Mouse (Mus musculus): ENCODE measurements around the gene Tuba1a.
"Not testable (repeated sequence)": the region's sequence is repeated elsewhere in the genome, so short reads cannot be mapped to it uniquely, and the experiment has no call there.

The Tuba1a gene

DNA sequence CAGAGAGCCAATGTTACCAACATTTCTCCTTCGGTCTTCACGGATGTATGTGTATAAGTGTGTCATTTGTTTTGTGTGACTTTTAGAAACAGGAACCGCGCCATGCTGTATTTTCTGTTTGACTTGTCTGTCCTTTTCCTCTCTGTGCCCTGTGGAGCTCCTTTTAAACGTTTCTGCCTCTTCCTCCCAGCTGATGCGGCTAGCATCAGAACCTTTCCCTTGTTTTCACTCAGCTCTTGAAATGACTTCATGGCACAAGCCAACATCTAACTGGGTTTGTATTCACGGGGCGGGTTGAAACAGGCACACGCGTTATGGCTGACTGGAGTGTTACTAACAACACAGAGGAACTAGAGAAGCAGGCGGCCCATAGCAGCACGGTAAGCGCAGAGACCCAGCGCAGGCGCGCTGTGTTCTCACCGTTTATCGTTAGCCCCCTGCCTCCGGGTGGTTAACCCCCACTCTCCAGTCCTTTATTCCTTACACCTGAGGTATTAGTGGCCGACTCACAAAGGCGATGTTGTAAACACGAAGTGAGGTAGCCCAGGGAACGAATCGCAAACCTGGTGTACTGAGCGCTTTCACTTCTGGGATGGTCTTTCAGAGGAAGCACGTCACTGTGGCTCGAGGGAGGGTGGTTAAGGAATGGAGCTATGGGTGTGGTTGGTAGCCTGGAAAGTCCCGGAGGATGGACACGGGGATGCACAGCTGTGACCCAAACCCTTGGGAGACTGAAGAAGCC, 31.9 kb upstream of the Tuba1a start:
- no peak for DNase-seq (ENCODE audit: low spot score)

DNA sequence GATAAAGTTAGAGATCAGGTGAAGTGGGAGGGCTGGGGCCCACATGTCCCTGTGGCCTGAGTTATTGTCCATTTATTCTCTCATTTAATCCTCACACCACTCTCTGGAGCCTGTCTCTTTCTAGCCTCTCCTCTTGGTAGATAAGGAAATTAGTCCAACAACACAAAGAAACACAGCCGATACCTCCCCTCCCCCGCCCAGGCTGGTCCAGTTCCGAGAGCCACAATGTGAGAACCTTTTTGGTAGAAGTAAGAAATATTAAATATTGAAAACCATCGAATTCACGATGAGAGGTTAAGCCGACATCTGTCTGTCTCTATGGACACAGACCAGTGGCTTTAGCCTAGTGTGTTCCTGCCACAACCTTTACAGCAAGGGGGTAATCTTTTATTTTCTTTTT, 31.2 kb upstream of the Tuba1a start:
- DNase-seq (ENCODE audit: low spot score), result no peak

GRCm38 (mm10) chr15:98983431-98984081, 30.1 kb upstream of the Tuba1a start:
- DNase-seq (ENCODE audit: low spot score), result no peak

- DNase-seq (ENCODE audit: low spot score), result no peak
Observed at GRCm38 (mm10) chr15:98982100-98982499, 28.6 kb upstream of the Tuba1a start.

DNA sequence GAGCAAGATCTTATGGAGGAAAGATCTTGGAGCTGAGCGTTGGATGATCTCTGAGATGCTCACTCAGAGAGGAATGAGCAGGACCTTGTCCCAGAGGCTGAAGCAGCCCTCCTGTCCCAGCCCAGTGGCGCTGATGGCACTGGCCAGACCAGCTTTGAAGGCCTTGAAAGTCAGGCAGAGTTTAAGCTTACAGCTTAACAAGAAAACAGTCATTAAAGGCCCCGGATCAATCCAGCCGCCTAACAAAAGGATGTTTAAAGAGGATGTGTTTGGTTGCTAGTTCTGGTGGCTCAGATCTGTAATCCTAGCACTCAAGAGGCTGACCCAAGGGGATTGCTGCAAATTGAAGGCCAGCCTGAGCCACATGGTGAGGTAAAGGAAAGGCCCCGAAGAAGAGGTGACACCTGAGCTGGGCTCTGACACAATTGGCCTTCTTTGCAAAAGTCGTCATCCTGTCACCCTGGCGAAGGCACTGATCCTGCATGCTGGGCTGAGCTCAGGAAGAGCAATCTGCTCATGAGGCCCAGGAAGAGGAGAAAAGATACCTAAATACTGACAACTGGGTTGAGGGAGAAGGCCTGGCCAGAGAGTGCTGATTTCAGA, 26.6 kb upstream of the Tuba1a start:
- DNase-seq (ENCODE audit: low spot score), result no peak

GRCm38 (mm10) chr15:98978409-98979172, 25.1 kb upstream of the Tuba1a start:
- DNase-seq (ENCODE audit: low spot score), result no peak

DNA sequence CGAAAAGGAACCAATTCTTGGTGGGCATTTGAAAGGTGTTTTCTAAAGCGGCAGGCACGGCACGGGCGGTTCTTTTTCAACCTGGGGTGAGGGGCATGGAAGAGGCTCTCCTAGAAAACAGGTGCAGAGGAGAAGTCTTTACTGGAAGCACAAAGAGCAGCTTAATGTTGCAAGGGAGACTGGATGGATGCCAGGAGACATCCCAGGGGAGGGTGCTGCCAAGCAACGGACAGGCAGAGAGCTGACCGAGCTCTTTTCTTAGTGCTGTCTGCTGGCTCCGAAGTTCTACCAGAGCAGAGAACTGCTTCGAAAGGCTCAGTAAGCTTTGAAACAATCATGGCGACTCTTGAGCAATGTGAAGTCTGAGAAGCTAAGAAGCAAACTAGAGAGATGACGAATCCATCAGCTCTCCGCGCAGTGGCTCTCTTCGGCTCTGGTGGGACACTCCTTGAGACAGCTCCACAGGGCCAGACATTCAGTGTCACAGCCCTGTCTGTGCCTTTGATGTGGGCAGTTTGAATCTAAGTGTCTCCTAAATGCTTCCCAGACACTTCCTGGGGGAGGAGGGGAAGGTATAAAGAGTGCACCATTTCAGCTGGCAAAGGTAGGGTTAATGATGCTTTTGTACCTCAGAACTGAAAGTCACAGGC, 24.4 kb upstream of the Tuba1a start:
- DNase-seq (ENCODE audit: low spot score), result no peak

DNA sequence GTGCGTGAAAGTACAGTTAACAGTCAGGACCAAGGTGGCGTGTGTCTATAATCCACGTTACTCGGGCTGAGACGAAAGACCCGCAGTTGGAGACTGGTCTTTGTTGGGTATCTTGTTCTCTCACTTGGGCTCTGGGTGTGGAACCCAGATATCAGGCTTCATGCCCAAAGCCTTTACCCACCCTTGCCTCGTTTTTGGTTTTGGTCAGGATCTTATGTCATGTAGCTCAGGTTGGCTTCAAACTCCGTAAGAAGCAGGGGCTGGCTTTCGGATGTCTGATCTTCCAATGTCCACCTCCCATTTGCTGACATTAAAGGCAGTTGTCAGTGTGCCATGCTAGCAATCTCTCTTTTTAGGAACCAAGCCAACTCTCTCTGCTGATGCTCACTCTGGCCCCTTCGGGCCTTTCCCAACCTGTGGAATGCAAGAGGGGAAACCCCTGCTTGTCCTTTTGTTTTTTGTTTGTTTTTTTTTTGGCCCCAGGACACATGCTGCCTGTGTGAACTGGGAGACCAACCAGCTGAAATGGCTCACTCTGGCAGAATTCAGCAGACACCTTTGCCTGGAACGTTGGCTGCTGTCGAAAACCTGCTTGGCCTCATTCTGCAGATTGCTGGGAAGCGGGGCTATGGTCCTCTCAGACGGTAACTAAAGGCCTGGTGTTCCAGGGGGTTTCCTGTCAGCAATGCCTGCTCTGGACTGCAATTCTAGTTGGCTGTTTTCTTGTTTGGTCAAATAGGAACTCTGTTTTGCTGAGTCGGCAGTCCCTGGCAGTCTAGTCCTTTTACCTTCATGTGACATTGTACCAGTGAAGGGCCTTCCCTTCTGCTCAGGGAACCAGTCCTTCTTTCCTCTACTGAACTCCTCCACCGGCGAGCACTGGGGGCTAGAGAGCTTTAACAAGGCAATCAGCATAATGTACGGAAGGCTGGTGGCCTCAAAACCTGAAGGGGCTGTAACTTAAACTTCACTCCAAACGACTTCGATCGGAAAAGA, 23.6 kb upstream of the Tuba1a start:
- DNase-seq (ENCODE audit: low spot score), result no peak

DNA sequence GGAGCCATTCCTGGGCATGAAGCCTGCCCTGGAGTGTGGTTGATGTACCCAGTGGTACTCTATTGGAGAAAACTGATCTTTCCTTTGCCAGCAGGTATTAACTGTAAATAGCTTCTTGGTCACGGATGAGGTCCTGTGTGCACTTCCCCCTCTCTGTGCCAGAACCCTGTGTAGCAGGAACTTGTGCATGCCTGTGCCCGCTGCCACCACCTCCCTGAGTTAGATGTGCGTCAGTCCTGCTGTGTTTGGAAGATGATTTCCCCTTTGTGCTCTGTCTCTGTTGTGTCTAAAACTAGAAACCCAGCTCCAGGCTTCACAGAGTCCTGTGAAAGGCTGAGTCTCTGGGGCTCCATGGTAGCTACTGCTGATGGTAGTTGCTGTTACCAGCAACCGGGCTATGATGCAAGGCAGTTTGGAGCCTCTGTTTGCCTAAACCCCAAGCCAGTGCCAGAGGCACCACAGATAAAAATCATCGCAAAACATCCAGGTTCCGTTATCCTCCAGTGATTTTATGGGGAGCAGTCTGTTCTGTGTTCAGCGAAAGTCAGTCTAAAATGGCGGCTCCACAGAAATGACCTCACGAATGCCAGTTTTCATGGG, 19.6 kb upstream of the Tuba1a start:
- DNase-seq (ENCODE audit: low spot score), result no peak

DNA sequence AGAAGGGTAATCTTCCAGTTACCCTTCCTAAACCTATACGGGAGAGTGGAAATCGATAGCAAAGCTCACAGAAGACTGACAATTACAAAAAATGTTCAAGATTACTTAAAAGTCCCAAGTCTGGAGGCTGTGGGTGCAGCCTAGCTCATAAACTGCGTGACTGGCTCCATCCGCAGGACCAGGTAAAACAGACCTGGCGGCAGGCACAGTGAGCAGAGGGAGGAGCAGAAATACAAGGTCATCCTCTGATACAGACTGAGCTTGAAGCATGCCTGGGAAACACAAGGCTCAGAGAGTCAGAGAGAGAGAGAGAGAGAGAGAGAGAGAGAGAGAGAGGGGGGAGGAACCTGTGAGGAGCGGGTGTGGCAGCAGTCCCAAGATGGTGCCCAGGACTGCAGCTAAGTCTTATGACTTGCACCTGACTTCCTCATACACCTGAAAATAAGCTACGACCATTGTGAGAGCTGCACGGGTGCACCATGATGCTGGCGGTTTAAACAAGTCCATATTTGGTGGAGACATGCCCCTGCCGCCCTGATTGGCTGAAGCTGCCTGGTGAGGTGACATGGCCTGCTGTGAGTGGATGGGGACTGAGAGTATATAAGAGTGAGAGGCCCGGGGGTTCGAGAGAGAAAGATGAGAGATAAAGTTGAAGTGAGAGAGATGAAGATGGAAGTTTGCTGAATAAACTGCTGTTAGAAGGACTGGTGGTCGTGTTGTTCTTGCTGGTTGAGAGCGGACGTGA, 18.2 kb upstream of the Tuba1a start:
- not testable (repeated sequence) for DNase-seq (ENCODE audit: low spot score)

GRCm38 (mm10) chr15:98971111-98971510, 17.6 kb upstream of the Tuba1a start:
- peak; percentile 75 for DNase-seq (ENCODE audit: low spot score)

DNA sequence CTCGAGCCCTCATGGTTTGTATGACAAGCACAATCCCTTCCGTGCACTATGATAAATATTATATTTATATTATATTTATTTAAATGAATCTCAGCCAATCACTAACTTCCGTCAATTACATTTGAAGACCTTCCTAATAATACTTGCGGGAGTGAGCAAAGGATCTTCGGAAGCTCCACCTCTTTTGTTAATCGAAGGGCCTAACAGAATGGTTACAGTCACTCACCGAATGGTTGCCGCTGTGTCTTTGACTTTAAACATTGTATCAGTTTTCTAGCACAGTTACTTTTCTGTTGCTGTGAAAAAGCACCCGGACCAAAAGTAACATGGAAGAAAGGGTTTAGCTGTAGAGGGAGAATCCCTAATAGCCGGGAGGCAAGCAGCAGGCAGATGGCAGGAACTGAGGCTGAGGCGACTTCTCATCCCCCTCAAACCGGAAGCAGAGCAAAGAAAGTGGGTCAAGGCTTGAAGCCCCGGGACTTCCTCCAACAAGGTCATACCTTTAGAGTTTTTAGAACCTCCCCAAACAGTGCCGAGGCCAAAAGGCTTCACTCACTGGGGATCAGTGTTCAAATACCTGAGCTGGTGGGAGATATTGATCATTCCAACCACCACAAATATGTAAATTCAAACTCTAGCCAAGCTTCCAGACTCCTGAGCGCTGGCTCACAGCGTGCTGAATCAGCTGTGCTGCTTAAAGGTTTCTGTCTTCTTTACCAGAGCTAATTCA, 16.0 kb upstream of the Tuba1a start:
- DNase-seq (ENCODE audit: low spot score), result no peak

DNA sequence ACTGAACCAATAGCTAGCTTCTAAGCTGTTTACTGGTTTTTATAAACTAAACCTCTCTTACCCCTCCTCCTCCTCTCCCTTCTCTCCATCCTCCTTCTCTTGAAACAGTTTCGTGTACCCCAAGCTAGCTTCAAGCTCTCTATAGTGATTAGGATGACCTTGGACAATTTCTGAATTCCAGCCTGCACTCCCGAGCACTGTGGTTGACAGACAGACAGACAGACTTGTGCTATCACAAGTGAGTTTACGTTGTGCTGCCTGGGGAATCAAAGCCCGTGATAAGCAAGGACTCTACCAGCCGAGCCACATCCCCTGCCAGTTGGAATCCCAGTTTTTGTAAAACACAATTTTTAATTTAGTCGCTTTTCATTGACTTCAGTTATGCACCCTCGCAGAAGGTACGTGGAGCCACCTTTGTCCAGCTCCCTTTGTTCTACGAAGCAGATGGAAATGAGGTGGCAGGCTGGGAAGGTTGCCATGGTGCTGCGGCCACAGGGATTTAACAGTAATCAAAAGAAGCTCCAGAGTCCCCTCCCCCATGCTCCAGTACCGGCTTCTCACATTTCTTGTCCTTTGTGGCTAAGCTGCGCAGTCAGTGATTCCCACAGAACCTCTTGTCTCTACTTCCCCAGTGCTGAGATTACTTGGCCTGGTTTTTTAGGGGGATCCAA, 15.3 kb upstream of the Tuba1a start:
- no peak for DNase-seq (ENCODE audit: low spot score)

- no peak for DNase-seq (ENCODE audit: low spot score)
Observed at GRCm38 (mm10) chr15:98959531-98959930, 6.0 kb upstream of the Tuba1a start.

DNA sequence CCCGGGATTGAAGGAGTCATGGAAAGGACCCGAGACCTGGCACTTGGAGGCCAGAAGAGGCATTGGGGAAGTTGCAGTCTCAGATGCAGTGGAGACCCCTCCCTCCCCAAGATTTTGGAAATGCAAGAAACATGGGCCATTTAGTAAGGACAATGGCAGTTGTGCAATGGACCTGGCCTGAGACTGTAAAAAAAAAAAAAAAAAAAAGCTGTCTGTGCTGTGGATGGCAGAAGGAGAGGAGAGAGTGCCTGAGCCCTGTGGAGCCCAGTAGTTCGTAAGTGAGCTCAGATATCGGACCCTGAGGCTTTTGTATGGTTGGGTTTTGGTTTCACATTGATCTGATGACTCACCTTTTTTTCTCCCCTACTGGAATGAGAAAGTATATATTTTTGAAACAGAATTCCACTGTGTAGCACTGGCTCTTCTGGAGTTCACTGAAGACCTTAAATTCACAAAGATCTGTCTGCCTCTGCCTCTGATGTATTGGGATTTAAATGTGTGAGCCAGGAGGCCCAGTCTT, 5.5 kb upstream of the Tuba1a start:
- no peak for DNase-seq (ENCODE audit: low spot score)

GRCm38 (mm10) chr15:98957475-98957874, 4.0 kb upstream of the Tuba1a start:
- no peak for DNase-seq (ENCODE audit: low spot score)

DNA sequence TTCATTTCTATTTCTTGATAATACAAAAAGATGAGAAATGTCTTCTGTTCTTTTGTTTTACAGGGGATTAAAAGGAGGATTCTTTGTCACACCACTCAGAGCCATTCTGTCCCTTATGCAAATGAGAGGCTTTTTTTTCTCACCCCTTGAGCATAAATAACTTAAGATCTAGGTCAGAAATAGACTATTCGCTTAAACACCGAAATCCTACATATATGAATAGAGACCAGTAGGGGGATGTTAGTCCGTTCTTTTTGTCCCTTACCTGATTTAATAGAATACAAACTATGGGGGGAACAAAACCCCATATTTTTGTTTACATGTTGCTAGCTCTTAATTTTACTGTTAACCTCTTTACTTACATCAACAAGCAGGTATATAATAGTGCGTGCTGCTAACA, 2.5 kb upstream of the Tuba1a start:
- no peak for DNase-seq (ENCODE audit: low spot score)

- DNase-seq (ENCODE audit: low spot score), result no peak
Observed at GRCm38 (mm10) chr15:98955324-98955723, 1.8 kb upstream of the Tuba1a start.

Measured in left cerebral cortex, adult 11 months (tissue).